Mouse (Mus musculus): ENCODE results near the gene Srgap2.

The Srgap2 gene

GRCm38 (mm10) chr1:131473631-131474118 lies 53.5 kb downstream of the Srgap2 start:
- in situ Hi-C loops (cut with MboI): no loop called here

DNA sequence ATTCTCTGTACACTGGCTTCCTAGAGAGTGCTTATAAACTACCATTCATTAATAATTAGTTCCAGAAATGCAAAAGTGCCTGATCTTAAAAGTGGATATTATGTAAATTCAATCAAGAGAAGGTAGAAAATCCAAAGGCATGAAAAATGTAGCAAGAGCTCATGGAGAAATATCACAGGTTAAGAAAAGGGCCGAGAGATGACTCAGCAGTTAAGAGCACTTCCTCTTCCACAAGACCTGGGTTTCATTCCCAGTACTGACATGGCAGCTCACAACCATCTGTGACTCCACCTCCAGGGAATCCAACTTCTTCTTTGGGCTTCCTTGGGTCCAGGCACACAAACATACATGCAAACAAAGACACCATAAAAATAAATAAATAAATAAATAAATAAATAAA lies 56.6 kb downstream of the Srgap2 start:
- in situ Hi-C loops (cut with MboI): no loop called here

DNA sequence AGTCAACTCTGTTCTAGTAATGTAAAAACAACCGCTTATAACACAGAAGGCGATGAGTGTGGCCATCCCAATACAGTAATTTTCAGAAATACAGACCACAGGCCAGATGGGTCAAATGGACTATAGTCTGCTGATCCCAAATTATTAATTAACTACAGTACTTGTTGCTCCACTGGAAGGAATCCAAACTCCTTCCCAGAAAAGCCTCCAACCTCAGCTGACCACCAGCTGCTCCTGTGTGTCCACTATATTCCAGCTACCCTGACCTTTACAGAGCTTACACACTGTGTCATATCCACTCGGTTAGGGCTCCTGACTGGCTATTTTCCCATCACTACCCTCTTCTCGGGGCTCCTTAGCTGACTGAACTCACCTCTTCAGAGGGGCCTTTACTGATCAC lies 61.3 kb downstream of the Srgap2 start:
- in situ Hi-C loops (cut with MboI): no loop called here

DNA sequence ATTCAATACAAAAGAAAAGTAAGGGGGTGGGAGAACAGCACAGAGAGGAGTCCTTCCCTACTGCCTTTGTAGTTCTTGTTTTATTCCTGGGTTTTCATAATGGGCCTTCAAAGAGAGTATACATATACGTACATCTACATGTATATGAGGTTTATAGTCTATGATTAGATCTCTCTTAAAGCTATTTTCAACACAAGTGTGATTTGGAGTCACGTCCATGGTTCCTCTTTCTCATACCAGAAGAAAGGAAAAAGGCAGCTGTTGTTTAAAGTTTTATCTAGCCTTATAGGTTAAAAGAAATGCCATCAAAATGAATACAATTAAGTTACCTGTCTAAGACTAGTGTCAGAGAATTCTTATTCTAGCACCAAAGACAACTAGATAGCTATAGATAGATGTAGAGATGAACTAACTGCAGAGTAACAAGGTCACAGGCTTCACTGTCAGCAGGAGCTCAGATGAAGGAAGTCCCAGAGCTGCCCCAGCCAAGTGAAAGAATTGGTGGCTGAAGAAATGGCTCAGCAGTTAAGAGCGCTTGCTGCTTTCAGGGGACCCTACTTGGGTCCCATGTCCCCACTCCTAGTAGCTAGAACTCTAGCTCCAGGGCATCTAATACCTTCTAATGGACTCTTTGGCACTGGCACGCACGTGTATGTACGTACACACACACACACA lies 63.1 kb downstream of the Srgap2 start:
- in situ Hi-C loops (cut with MboI): no loop called here

DNA sequence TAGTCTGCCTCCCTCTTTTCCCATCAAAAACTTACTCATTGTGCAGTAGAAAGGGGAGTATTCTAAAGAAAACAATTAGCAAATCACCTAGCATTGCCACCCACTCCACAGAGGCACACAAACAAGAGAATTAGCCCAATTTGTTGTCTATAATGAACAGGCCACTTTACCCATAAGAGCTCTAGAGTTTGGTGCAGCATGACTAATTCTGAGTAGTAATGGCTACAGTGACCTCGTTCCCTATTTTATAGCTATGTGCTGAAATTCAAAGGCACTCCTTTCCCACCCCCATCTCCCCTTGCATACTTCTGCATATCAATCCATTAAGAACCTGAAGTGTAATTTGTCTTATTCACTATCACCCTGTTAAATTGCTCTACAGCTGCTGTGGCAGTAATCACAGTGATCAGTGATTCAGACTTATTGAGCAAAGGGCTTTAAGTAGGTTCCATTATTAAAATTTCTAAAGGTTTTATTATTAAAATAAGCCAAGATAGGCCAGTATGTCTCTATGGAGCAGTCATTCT lies 64.5 kb downstream of the Srgap2 start:
- in situ Hi-C loops (cut with MboI): no loop called here

DNA sequence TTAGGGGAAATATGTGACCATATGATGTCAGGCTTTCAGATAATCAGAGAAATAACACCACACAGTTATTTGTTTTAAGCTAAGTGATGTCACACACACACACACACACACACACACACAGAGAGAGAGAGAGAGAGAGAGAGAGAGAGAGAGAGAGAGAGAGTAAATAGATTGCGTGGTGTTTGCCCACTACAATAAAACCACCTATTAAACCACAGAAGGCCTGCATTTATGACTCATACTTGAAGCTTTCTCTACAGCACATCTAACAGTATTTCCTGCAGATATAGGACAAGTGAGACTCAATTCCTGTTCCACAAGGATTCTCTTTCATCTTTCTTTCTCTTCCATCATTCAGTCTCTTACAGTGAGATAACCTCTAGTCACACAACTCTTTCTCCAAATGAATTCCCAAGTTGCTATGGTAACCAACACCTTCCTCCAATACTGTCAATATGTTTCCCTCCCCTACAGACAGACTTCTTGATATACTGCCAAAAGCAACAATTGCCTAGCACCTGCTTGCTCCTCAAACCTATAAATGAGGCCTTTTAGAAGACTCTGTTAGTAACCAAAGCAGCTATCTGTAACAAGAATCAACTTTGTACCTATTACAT lies 66.1 kb downstream of the Srgap2 start:
- in situ Hi-C loops (cut with MboI): no loop called here

- in situ Hi-C loops (cut with MboI): no loop called here
Observed at GRCm38 (mm10) chr1:131455355-131455890, 71.7 kb downstream of the Srgap2 start.

GRCm38 (mm10) chr1:131454386-131454785 lies 72.8 kb downstream of the Srgap2 start:
- in situ Hi-C loops (cut with MboI): no loop called here

GRCm38 (mm10) chr1:131453335-131453734 lies 73.8 kb downstream of the Srgap2 start:
- in situ Hi-C loops (cut with MboI): no loop called here

DNA sequence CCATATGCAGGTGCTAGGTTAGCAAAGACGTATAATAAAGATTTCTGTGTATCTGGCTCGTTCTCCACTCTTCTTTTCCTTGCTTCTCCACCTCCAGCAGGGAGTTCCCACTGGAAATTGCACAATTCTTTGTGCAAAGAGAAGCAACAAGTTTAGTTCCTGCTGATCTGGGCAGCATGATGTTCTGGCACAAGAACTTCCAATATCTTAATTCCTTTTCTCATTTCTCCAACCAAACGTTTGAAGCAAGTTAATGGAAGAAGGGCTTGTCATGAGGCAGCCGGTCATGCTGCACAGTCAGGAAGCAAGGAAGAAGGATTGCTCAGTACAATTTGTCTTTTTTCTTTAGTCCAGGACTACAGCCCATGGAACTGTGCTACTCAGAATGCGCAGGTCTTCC lies 78.8 kb downstream of the Srgap2 start:
- in situ Hi-C loops (cut with MboI): no loop called here

GRCm38 (mm10) chr1:131447333-131447732 lies 79.8 kb downstream of the Srgap2 start:
- in situ Hi-C loops (cut with MboI): no loop called here

- in situ Hi-C loops (cut with MboI): no loop called here
Observed at GRCm38 (mm10) chr1:131446577-131446976, 80.6 kb downstream of the Srgap2 start.

- in situ Hi-C loops (cut with MboI): no loop called here
Observed at GRCm38 (mm10) chr1:131438556-131438955, 88.6 kb downstream of the Srgap2 start.

- in situ Hi-C loops (cut with MboI): no loop called here
Observed at GRCm38 (mm10) chr1:131437975-131438374, 89.2 kb downstream of the Srgap2 start.

DNA sequence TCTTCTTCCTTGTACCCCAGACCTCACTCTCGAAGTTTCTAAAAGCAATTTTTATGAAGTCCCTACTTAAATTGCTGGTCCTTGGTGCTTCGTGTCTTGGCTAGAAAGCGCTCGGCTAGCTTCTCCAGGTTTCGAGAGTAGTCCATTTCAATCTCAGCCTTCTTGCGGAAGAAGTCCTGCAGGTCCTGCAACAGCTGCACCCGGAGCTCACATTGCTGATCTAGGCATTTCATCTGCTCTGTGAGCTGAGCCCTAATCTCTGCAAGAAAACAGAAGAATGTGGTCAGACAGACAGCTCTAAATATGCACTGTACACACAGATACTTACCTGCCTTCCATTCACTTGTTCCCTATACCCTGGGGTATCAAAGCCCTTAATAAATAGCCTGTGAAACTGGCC lies 90.5 kb downstream of the Srgap2 start:
- in situ Hi-C loops (cut with MboI): no loop called here

GRCm38 (mm10) chr1:131431456-131432246 lies 95.5 kb downstream of the Srgap2 start:
- in situ Hi-C loops (cut with MboI): no loop called here

- in situ Hi-C loops (cut with MboI): no loop called here
Observed at GRCm38 (mm10) chr1:131427140-131427821, 99.9 kb downstream of the Srgap2 start.

GRCm38 (mm10) chr1:131423061-131423460 lies 104.1 kb downstream of the Srgap2 start:
- in situ Hi-C loops (cut with MboI): no loop called here

- in situ Hi-C loops (cut with MboI): no loop called here
Observed at GRCm38 (mm10) chr1:131421113-131421512, 106.0 kb downstream of the Srgap2 start.

DNA sequence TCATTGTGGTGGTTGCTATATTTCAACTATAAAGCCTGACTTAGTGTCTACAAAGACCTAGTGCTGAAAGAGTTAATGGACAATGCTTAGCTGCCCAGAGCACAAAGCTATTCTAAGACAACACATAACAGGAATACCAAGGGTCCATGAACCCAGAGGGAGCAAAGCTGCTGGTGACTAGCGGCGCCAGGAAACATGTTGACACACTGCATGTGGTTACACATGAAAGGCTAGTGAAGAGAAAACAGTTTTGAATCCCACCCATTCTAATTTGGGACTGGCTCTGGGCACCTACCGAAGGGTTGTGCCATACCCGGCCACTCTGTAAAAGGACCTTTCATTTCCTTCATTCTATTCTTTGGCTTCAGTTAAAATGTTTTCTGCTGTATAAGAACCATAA lies 106.5 kb downstream of the Srgap2 start:
- in situ Hi-C loops (cut with MboI): no loop called here

DNA sequence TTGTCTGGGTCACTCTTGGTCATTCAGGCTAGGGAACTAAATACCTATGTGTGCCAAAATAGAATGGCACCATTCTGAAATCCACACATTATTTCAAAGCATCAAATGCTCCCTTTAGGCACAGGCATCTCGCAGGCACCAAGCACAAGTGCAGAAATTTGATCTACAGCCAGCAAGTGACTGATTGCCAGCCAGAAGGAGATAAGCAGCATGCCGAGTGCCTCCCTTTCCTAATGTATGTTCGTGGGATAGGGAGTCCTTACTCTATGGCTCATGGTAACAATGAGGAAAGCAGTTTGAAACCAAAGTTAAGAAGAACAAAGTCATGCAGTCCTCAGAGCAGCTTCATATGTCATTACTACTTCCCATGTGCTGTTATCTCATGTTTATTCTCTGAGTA lies 107.8 kb downstream of the Srgap2 start:
- in situ Hi-C loops (cut with MboI): no loop called here

Measured in mature B cell (primary cell).